Mouse (Mus musculus): Measurements from ENCODE around the gene Fam71b.

The Fam71b gene

DNA sequence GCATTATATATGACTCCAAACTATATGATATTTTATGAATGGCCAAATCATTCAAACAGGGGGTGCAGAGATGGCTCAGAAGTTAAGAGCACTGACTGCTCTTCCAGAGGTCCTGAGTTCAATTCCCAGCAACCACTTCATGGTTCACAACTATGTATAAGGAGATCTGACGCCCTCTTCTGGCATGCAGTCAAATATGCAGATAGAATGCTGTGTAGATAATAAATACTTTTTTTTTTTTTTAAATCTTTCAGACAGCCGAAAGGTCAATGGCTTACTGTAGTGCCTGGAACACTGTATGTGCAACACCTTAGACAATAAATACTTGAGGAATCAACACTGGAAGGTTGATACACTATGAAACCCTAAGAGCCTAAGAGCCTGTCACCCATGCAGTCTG, 33.8 kb downstream of the Fam71b start:
- no peak for DNase-seq (ENCODE audit: low read depth, low spot score)

DNA sequence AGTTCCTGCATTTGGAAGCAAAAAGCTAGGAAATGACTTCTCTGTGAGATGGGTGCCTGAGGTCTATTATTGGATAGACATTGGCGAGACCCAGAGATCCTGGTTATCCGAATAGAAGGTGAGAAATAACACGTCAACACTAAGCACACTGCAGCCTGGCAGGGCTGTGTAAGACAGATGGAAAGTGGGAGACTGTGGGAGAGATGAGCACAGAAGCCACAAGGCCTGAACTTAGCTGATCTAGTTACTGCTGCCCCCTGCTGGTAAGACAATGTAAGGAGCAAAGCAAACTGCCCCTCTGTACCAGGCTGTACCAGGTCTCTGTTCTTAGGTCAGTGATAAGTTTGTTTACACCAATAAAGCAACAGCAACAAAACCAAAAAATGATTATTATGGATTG, 34.8 kb downstream of the Fam71b start:
- peak; percentile 87 for DNase-seq (ENCODE audit: low read depth, low spot score)

DNA sequence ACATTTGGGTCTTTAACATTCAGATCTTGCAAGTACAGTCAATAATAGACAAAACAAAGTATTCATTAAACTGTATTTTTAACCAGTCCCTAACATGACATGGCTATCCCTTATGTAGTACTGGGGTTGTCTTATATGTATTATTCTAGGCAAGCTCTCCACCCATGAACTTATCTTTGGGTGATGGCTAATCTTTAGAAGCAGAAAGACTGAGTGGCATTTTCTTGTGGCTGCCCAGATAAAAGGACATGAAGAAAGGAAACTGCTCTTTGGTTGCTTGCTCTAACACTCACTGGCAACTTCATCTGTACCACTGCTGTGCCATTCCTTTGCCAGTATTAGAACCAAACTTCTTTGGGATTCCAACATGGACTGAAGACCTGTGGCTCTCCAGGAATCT, 39.0 kb downstream of the Fam71b start:
- no peak for DNase-seq (ENCODE audit: low read depth, low spot score)

DNA sequence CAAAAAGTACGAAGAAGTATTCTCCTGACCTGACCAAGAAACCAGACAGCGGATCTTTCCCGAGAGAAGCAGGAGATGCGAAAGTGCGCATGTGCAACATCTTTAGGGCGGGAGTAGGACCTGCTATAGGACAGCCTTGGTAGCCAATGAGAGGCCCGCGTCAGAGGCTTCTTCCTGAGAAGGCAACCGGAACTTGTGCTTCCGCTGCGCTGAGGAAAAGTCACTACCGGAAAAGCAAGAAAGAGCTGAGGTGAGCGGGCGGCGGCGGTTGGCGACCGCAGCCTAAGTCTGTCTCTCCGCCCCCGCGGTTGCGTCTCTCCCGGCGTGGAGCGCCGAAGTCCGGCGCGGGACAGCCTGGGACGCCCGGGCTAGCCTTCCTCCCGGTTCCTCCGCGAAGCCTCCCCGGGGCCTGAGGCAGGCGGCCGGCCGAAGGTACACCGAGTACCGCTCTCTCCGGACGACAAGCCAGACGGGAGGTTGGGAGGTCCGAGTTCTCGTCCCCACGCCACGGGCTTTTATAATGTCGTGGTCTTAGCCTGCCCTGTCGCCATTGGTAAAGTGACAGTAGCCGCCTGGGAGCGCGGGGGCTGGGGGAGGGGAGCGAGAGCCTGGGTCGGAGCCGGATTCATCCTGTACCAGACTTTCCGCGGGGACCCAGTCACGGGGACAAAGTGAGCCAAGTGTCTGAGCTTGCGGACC, 40.5 kb downstream of the Fam71b start, which contains the start of gene Med7:
TSS of gene Med7 (plus strand) at position 166 of the 699 bp plus-strand sequence.
- peak; percentile 98 for DNase-seq (ENCODE audit: low read depth, low spot score)

DNA sequence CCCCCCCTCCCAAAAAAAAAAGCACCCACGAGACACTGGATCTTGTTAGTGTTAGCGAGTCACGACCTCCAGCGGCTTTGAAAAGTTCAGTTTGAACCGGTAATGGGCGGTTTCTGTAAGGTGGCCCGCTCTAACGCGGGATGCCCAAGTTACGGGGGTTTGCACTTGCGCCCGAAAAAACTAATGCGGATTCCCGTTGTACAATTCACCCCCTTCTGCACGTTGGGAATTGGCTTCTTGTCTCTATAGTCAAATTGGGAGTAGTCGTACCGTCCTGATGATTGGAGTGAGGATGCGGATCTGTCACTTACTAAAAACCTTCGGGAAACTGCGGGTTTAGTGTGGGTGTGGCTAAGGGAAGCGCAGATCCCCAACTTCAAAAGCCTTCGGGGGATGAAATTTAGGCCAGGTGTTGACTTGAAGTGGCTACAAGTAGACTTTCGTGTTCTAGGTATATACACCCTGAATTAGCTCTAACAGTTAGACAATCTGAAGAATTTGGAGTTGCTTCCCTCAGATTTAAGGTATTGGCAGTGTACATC, 41.2 kb downstream of the Fam71b start:
- DNase-seq (ENCODE audit: low read depth, low spot score) = peak; percentile 75

DNA sequence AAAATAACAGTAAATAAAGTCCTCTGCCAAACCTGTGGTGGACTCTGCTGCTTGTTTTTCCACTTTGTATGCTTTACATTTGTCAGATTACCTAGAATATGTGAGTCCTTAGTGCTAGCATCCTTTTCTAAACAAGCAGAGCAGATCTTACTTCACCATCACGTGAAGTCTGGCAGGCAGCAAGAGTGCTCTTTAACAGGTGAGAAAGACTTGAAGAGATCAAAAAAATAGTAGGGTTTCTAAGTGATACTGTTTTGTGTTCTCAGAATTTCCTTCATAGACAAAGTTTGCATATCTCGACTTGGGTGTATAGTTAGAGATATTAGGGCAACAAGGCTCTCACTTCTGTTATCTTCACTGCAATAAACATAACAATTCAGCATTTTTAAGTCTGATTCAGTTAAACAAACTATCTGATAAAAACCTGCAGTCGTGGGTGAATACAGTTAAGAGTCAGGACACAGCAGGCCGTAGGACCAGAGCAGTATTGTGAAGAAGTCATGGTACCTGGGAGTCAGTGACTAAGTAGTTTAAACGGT, 42.7 kb downstream of the Fam71b start:
- no peak for DNase-seq (ENCODE audit: low read depth, low spot score)

DNA sequence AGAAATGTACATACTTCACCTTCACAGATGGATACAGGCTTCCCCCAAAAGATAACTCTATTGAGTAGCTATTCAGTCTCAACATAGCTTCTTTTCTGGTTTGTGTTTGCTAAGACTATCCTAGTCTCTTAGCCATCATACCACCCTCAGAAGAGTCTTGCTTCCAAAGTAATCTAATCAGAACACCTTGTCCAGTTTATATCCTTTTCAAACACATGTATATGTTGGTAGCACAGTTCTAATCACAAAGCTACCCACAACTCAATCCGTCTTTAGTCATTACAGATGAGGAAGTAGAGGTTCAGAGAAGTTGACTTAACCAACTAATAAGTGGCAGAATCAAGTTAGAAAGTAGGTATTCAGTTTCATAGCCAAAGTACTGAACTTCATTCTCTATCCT, 45.4 kb downstream of the Fam71b start:
- no peak for DNase-seq (ENCODE audit: low read depth, low spot score)

DNA sequence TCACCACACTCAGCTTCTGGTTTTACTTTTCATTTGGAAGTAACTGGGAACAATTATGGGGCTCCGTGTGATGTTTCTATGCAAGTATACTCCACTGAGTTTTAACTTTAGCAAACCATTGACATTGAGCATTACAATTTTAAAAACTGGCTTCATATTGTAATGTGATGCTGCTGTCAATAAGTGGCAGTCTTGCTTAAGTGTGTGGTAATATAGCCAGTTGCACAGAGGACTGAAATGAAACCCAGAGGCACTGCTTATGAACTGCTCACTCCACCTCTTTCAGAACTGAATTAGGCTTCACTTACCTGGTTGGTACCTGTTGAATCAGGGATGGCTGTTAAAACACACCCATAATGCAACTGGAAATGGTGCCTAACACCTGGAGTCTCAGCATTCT, 46.8 kb downstream of the Fam71b start:
- DNase-seq (ENCODE audit: low read depth, low spot score) = no peak

DNA sequence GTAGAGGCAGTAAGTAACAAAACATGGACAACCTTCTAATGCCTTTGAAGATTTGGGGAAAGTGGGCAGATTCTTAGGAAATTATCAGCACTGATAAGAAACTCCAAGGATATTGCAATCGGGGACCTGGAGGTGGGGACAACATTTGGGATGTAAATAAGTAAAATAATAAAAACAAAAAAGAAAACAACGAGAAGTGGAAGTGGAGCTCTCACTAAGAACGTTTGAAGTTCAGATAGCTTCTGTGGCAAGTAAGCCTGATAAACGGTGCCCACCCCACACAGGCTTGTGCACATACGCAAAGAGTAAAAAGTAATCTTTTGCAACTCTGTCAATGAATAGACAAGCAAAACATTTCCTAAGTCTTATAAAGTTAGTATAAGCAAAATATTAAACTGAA, 47.6 kb downstream of the Fam71b start:
- no peak for DNase-seq (ENCODE audit: low read depth, low spot score)

DNA sequence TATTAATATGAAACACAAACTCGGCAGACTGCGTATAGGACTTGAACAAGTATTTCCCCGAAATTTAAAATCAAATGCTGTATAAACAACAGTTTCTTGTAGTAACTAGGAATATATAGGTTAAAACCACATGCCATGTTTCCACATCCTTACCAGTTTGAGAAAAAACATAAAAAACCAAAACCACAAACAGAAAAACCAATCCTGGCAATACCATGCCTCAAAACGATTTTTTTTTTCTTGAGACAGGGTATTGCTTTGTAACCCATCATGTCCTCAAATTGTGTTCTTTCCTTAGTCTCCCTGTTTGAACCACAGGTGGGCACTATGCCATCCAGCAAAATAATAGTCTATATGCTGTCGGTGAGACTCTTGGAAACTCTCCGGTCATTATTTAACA, 49.8 kb downstream of the Fam71b start:
- DNase-seq (ENCODE audit: low read depth, low spot score) = no peak

DNA sequence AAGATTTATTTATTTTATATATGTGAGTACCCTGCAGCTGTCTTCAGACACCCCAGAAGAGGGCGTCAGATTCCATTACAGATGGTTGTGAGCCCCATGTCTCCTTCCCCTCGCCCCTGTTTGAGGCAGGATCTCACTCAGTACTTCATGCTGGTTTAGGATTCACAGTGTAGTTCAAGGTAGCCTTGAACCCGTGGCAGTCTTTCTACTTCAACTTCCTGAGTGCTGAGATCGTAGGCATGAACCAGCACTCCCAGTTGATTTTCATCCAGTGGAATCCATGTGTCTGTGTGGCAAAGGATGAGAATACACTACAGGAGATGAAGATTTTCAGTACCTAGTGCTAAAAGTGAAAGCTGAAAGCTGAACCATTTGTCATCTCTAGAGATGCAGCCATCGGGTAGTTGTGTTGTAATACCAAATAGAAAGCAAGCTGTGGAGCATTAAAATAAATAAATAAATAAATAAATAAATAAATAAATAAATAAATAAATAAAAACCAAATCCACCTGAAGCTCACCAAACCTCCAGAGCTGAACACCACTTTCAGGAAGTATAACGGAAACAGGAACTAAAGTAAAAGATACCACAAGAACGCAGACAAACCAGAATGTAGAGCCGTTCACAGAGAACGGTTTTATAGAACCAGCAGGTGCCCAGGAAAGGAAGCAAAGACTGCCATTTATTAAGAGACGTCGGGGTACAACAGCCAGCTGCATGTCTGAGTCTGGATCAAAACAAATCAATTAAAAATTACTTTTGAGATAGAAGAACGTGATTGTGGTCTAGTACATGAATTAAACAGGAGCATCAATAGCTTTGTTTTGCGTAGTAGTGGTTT, 51.5 kb downstream of the Fam71b start:
- no peak for DNase-seq (ENCODE audit: low read depth, low spot score)

DNA sequence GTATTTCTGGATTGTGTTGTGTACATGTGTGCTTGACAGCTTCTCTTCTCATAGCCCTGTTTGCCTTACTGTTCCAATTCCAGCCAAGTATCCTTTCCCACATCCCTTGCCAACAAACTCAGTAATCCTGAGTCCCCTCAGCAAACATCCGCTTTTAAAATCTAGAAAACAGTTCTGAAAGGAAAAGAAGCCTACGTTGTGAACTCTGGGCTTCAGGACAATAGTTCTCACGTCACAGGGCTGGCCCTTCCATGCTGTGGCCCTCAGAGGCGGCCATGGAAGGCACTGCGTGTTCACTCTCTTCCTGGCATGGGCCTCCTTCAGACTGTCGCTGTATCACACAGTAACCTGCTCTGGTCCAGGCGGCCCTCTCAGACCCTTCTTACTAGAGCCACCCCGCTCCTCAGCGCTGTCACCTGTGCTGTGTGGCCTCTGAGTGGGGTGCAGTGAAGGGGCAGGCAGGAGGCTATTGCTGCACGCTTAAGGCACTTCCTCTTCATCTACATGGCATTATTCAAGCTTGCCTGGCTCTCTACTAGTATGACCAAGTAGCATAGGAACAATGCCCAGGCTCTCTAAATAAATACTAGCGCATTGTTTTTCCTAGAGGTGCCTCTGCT, 53.2 kb downstream of the Fam71b start:
- no peak for DNase-seq (ENCODE audit: low read depth, low spot score)

DNA sequence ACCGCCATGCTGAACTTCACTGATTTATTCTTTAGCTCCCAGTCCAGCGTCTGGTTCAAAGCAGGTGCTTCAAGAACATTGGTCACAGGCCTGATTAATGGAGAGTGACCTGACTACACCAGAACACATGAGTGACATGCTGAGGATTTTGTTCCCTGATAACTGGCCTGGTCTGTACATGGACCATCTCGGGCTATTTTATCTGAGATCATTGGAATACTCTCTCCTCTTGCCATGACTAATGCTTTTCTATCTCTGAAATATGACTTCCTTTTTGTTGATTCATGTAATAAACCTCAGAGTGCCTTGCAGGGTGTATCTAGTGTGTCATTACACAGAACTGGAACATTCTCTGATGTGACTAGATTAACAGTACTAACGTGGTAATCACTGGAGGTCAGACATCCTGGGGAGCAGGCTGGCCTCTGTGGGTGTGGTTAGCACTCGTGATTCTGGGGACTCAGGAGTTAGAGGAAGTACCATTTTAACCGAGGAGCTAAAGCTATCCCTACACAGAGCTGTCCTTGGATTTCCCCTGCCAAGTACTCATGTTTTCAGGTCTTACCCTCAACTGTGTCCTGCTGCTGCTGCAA, 58.2 kb downstream of the Fam71b start, which contains the start of gene Havcr2:
TSS of gene Havcr2 (plus strand) at position 483 of the 593 bp plus-strand sequence.
- DNase-seq (ENCODE audit: low read depth, low spot score) = no peak

Measured in mesoderm, embryonic 11.5 days (tissue).